Mouse (Mus musculus): ENCODE results near the gene Ptpre.
"Not testable (repeated sequence)": the region's sequence is repeated elsewhere in the genome, so short reads cannot be mapped to it uniquely, and the experiment has no call there.

Gene Ptpre

GRCm38 (mm10) chr7:135698362-135698761, 161.1 kb downstream of the Ptpre start:
- no peak for DNase-seq

GRCm38 (mm10) chr7:135699351-135699750, 162.1 kb downstream of the Ptpre start:
- DNase-seq, result not testable (repeated sequence)

GRCm38 (mm10) chr7:135703600-135704148, 166.4 kb downstream of the Ptpre start:
- no peak for DNase-seq

- DNase-seq, result no peak
Observed at GRCm38 (mm10) chr7:135704251-135704650, 167.0 kb downstream of the Ptpre start.

- DNase-seq, result no peak
Observed at GRCm38 (mm10) chr7:135705083-135705482, 167.8 kb downstream of the Ptpre start.

- no peak for DNase-seq
Observed at GRCm38 (mm10) chr7:135705753-135706152, 168.5 kb downstream of the Ptpre start.

- DNase-seq, result no peak
Observed at GRCm38 (mm10) chr7:135710702-135711101, 173.4 kb downstream of the Ptpre start.

- no peak for DNase-seq
Observed at GRCm38 (mm10) chr7:135712534-135712933, 175.3 kb downstream of the Ptpre start.

- DNase-seq, result no peak
Observed at GRCm38 (mm10) chr7:135713326-135713725, 176.0 kb downstream of the Ptpre start.

- peak; percentile 10 to 12 for DNase-seq
Observed at GRCm38 (mm10) chr7:135715166-135715565, 177.9 kb downstream of the Ptpre start.

- peak; percentile 20 to 36 for DNase-seq
Observed at GRCm38 (mm10) chr7:135715642-135716444, 178.6 kb downstream of the Ptpre start, which contains the start of gene Mki67. Mki67 (minus strand) TSS chr7:135716361.

GRCm38 (mm10) chr7:135716445-135716877, 179.2 kb downstream of the Ptpre start:
- peak; percentile 84 to 85 for DNase-seq

- peak in 1 of 2 experiments; percentile 11 for DNase-seq
Observed at GRCm38 (mm10) chr7:135716968-135717557, 179.8 kb downstream of the Ptpre start.

- DNase-seq, result no peak
Observed at GRCm38 (mm10) chr7:135721436-135721992, 184.2 kb downstream of the Ptpre start.

- DNase-seq, result no peak
Observed at GRCm38 (mm10) chr7:135722011-135722838, 184.9 kb downstream of the Ptpre start.

- no peak for DNase-seq
Observed at GRCm38 (mm10) chr7:135723672-135724341, 186.5 kb downstream of the Ptpre start.

GRCm38 (mm10) chr7:135726707-135727106, 189.4 kb downstream of the Ptpre start:
- no peak for DNase-seq

GRCm38 (mm10) chr7:135728038-135728437, 190.8 kb downstream of the Ptpre start:
- no peak for DNase-seq

- DNase-seq, result no peak
Observed at GRCm38 (mm10) chr7:135734379-135734778, 197.1 kb downstream of the Ptpre start.

- no peak for DNase-seq
Observed at GRCm38 (mm10) chr7:135734911-135735646, 197.8 kb downstream of the Ptpre start.
